Mouse (Mus musculus) embryonic facial prominence, embryonic 12.5 days (tissue): ENCODE data around the gene Cfap97d2. TPM values are rescaled to one million over a fixed set of nuclear protein-coding genes. Genes with fewer than 3 reads are reported as not detected.

Experiments used
- ATAC-seq: fragments of 200-750 bp; cut with Nextera tagmentation; 2 replicates; pipeline ENCODE4 v1.8.0; 2017; ENCODE audit not compliant: insufficient number of reproducible peaks, insufficient read depth, low FRiP score, low TSS enrichment
- H3K27ac ChIP-seq: fragments of 300-500 bp; sonication (generic); 2 replicates; pipeline ENCODE4 v1.5.1; 2016; ENCODE audit warnings: mild to moderate bottlenecking
- H3K27me3 ChIP-seq: fragments of 300-500 bp; sonication (generic); 2 replicates; pipeline ENCODE4 v1.6.1; 2016; ENCODE audit warnings: mild to moderate bottlenecking, moderate library complexity
- H3K36me3 ChIP-seq: fragments of 300-500 bp; sonication (generic); 2 replicates; pipeline ENCODE4 v1.6.1; 2016; ENCODE audit warnings: mild to moderate bottlenecking
- H3K4me1 ChIP-seq: fragments of 300-500 bp; sonication (generic); 2 replicates; pipeline ENCODE4 v1.6.1; 2016
- H3K4me2 ChIP-seq: fragments of 300-500 bp; sonication (generic); replicated peaks from 2 replicates; pipeline ENCODE4 v1.6.1; 2016; ENCODE audit warnings: mild to moderate bottlenecking, moderate library complexity
- H3K4me3 ChIP-seq: fragments of 300-500 bp; sonication (generic); 2 replicates; pipeline ENCODE4 v1.5.1; 2016; ENCODE audit warnings: mild to moderate bottlenecking
- H3K9ac ChIP-seq: fragments of 300-500 bp; sonication (generic); 2 replicates; pipeline ENCODE4 v1.6.1; 2016; ENCODE audit warnings: mild to moderate bottlenecking, moderate library complexity
- H3K9me3 ChIP-seq: fragments of 300-500 bp; sonication (generic); 2 replicates; pipeline ENCODE4 v1.6.1; 2016; ENCODE audit warnings: mild to moderate bottlenecking, moderate library complexity
- WGBS: fragments of 180-500 bp; shearing (Covaris S2); methylation state at CpG from one replicate; pipeline ENCODE4 v1.1.7; 2016; 5-methylcytosine and 5-hydroxymethylcytosine counted together
- polyA plus RNA-seq: library from polyadenylated mRNA; unstranded; fragments of >200 nt; fragmentation: Nextera tagmentation; extraction: Ambion mirVana; gene quantifications from 2 replicates; pipeline ENCODE4 v1.2.1, GENCODE M21; 2016

Gene Cfap97d2
- polyA plus RNA-seq, 1 experiment from 2014 or later: 0.35 TPM

GRCm38 (mm10) chr8:13687941-13688340, 17.7 kb upstream of the Cfap97d2 start:
- no peak overlapping the region for H3K27ac ChIP-seq
- no peaks in the 10 kb centered on the region for H3K27me3 ChIP-seq
- ATAC-seq: no peak
- no peak overlapping the region for H3K4me2 ChIP-seq
- H3K4me3 ChIP-seq: no peak overlapping the region
- H3K4me1 ChIP-seq: peaks cover 8% of the 10 kb centered on the region
- H3K9ac ChIP-seq: no peak overlapping the region
- H3K36me3 ChIP-seq: no peaks in the 10 kb centered on the region
- H3K9me3 ChIP-seq: no peaks in the 10 kb centered on the region
- WGBS: 84% methylated on average over 4 of the region's 4 CpGs

DNA sequence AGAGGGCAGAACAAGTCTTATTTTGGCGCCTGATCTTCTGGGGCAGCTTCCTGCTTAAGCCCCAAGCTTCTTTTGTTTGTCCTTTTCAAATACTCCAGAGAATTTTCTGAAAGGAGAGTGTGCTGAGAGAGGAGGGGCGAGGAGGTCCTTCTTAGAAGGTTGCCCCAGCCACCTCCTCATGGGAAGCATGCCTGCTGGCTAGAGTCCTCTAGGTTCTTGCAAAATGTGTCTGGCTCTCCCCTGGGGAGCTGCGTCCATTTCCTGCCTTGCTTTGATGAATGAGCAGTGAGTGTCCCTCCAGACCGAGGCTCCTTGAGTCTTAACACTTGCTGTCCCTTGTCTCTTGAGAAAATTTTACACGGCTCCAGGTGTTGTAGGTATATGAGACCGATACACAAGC, 17.2 kb upstream of the Cfap97d2 start:
- Histone ChIP-seq H3K4me1 (peaks cover 8% of the 10 kb centered on the region), H3K9ac (no peak overlapping the region), H3K27ac (no peak overlapping the region), H3K4me2 (no peak overlapping the region), H3K36me3 (no peaks in the 10 kb centered on the region), H3K9me3 (no peaks in the 10 kb centered on the region), H3K4me3 (no peak overlapping the region), H3K27me3 (no peaks in the 10 kb centered on the region)
- 55% methylated on average over 6 of the region's 6 CpGs for WGBS
- ATAC-seq: no peak

DNA sequence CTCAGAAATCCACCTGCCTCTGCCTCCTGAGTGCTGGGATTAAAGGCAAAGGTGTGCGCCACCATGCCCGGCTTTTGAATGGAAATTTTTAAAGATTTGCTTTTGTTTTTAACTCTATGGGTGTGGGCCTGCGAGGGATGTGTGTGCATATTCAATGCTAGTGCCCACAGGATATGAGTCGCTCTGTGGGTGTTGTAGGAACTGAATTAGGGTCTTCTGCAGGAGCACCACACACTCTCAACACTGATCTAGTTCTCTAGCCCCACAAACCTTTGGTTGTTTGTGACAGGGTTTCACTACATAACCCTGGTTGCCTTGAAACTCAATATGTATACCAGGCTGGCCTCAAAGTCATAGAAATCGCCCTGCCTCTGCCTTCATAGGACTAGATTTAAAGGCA, 16.4 kb upstream of the Cfap97d2 start:
- Histone ChIP-seq H3K36me3 (no peaks in the 10 kb centered on the region), H3K9me3 (no peaks in the 10 kb centered on the region), H3K4me1 (no peaks in the 10 kb centered on the region), H3K27ac (no peak overlapping the region), H3K4me3 (no peak overlapping the region), H3K4me2 (no peak overlapping the region), H3K9ac (no peak overlapping the region), H3K27me3 (no peaks in the 10 kb centered on the region)
- 84% methylated on average over 5 of the region's 5 CpGs for WGBS
- ATAC-seq: no peak

- H3K27me3 ChIP-seq: no peaks in the 10 kb centered on the region
- no peak overlapping the region for H3K27ac ChIP-seq
- H3K4me3 ChIP-seq: no peak overlapping the region
- ATAC-seq: 0 out of 2 replicates have a peak, but pooled peaks have one; percentile 29
- H3K36me3 ChIP-seq: no peaks in the 10 kb centered on the region
- H3K9me3 ChIP-seq: no peaks in the 10 kb centered on the region
- H3K4me1 ChIP-seq: no peaks in the 10 kb centered on the region
- H3K4me2 ChIP-seq: no peak overlapping the region
- H3K9ac ChIP-seq: no peak overlapping the region
- WGBS: 57% methylated on average over 10 of the region's 10 CpGs
These were observed 13.2 kb upstream of the Cfap97d2 start for GRCm38 (mm10) chr8:13692302-13693066.

- no peaks in the 10 kb centered on the region for H3K27me3 ChIP-seq
- no peaks in the 10 kb centered on the region for H3K4me1 ChIP-seq
- WGBS: 54% methylated on average over 12 of the region's 12 CpGs
- H3K9me3 ChIP-seq: no peaks in the 10 kb centered on the region
- no peak for ATAC-seq
- H3K9ac ChIP-seq: no peak overlapping the region
- no peak overlapping the region for H3K4me2 ChIP-seq
- H3K36me3 ChIP-seq: no peaks in the 10 kb centered on the region
- no peak overlapping the region for H3K4me3 ChIP-seq
- no peak overlapping the region for H3K27ac ChIP-seq
These were observed 11.0 kb upstream of the Cfap97d2 start for GRCm38 (mm10) chr8:13694735-13695134.

DNA sequence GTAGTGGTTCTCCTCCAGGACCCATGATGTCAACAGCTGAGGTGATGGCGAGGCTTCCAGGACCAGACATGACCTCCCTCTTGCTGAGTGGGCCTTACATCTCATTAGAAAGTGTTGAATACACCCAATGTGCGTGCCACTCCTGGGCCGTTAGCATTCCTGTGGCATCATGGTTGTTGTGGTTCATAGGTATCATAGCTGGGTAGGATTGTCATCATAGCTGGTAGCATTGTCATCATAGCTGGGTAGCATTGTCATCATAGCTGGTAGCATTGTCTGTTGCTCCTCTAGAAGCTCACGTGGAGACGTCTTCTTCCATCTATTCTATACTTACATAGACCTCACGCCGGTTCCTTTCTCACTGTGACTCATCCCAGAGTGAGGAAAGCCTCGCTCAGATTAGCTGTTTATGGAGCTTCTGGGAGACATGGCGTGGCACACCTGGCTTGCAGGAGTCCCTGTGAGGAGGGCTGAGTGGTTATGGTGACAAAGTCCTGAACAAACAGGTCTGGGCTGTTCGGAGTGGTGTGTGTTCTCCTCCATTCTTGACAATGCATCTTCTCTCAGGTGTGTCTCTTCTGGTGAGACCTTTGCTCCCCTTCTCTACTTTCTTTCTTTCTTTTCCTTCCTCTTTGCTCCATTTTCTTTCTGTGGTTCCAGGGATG, 10.4 kb upstream of the Cfap97d2 start:
- 91% methylated on average over 10 of the region's 10 CpGs for WGBS
- no peak overlapping the region for H3K27ac ChIP-seq
- no peaks in the 10 kb centered on the region for H3K27me3 ChIP-seq
- no peak for ATAC-seq
- H3K4me1 ChIP-seq: no peaks in the 10 kb centered on the region
- no peak overlapping the region for H3K4me2 ChIP-seq
- no peaks in the 10 kb centered on the region for H3K36me3 ChIP-seq
- H3K4me3 ChIP-seq: no peak overlapping the region
- no peaks in the 10 kb centered on the region for H3K9me3 ChIP-seq
- H3K9ac ChIP-seq: no peak overlapping the region

DNA sequence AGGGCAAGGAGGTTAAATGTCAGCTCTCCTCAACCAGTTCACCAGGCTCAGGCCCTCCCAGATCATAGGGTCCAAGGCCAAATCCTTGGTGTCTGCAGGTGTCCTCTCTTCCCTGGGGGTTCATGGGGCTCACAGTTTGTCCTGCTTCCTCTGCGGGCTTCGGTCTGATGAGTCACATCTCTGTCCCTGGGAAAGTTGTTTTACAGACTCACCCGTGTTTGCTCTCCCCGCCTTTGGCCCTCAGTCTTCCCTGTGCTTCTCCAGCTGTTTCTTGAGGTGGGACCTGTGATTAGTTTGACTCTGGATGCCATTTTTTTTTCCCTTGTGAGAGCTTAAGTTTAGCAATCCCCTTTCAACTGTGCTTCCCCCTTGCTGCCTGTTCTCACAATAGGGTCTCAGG, 9.5 kb upstream of the Cfap97d2 start:
- Histone ChIP-seq H3K9ac (no peak overlapping the region), H3K4me3 (no peak overlapping the region), H3K36me3 (no peaks in the 10 kb centered on the region), H3K27ac (no peak overlapping the region), H3K4me2 (no peak overlapping the region), H3K27me3 (no peaks in the 10 kb centered on the region), H3K4me1 (no peaks in the 10 kb centered on the region), H3K9me3 (no peaks in the 10 kb centered on the region)
- ATAC-seq: no peak
- WGBS: 82% methylated on average over 4 of the region's 4 CpGs

DNA sequence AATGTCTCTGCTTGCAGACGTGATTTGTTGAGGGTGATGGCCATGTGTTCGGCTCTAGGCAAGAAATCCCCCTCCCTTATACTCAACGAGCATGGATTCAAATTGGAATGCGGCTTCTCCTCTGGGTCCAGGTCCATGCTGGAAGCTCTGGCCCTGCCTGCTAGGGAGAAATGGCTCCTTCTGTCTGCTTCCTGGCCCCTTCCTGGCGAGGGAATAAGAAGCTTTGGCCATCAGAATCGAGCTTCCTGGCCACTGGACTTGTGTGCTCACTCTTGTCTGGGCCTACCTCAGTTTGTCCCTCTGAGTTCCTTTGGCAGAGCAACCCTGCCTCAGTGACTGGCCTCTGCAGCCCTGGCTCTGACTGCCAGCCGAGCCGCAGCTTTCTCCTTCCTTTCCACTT, 8.5 kb upstream of the Cfap97d2 start:
- Histone ChIP-seq H3K27ac (no peak overlapping the region), H3K4me3 (no peak overlapping the region), H3K36me3 (no peaks in the 10 kb centered on the region), H3K9ac (no peak overlapping the region), H3K4me2 (no peak overlapping the region), H3K27me3 (no peaks in the 10 kb centered on the region), H3K4me1 (no peaks in the 10 kb centered on the region), H3K9me3 (no peaks in the 10 kb centered on the region)
- no peak for ATAC-seq
- WGBS: 63% methylated on average over 8 of the region's 8 CpGs

DNA sequence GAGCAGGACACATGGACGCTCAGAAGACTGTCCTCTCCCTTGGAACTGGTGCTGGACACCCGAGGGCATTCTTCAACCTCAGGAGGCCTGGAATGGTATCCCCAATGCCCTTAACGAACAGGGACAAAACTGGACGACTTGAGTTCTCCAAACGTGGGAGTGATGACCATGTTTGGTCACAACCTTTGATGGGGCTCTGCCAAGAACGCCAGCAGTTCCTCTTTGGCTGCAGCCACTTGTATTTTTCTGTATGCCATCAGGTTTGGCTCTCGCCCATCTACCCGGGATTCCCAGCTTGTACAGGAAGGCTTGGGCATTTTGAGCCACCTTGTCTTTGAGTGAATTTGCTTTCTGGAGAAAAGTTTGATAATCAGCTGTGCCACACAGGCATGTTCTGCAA, 8.0 kb upstream of the Cfap97d2 start:
- Histone ChIP-seq H3K4me1 (peaks cover 1% of the 10 kb centered on the region; the same call in 1 of the 2 replicates), H3K9ac (no peak overlapping the region), H3K27ac (no peak overlapping the region), H3K4me2 (no peak overlapping the region), H3K36me3 (no peaks in the 10 kb centered on the region), H3K4me3 (no peak overlapping the region), H3K9me3 (no peaks in the 10 kb centered on the region), H3K27me3 (no peaks in the 10 kb centered on the region)
- no peak for ATAC-seq
- WGBS: 78% methylated on average over 8 of the region's 8 CpGs

DNA sequence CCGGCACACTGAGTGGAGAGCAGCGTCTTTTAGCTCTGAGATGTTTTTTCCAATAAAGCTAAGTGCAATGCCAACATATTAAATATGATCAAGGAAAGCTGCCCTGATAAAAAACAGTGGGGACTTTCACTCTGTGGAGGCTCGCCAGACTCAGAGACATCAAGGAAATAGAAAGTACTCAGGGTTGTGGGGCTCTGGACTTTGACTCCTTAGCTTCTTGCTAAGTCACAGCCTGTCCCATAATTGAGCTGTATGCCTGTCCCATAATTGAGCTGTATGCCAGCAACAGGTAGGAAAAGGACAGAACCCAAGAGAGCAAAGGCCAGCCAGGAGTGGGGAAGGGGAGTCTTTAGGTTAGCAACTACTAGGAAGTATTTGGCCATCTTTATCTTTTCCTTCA, 7.4 kb upstream of the Cfap97d2 start:
- Histone ChIP-seq H3K36me3 (no peaks in the 10 kb centered on the region), H3K27me3 (no peaks in the 10 kb centered on the region), H3K4me2 (no peak overlapping the region), H3K9ac (no peak overlapping the region), H3K4me3 (no peak overlapping the region), H3K27ac (no peak overlapping the region), H3K9me3 (no peaks in the 10 kb centered on the region), H3K4me1 (peaks cover 4% of the 10 kb centered on the region; the same call in 1 of the 2 replicates)
- 82% methylated on average over 3 of the region's 3 CpGs for WGBS
- no peak for ATAC-seq

- no peak overlapping the region for H3K27ac ChIP-seq
- whole genome bisulfite sequencing: 75% methylated on average over 5 of the region's 5 CpGs
These were observed 6.3 kb upstream of the Cfap97d2 start for GRCm38 (mm10) chr8:13699323-13699949.

DNA sequence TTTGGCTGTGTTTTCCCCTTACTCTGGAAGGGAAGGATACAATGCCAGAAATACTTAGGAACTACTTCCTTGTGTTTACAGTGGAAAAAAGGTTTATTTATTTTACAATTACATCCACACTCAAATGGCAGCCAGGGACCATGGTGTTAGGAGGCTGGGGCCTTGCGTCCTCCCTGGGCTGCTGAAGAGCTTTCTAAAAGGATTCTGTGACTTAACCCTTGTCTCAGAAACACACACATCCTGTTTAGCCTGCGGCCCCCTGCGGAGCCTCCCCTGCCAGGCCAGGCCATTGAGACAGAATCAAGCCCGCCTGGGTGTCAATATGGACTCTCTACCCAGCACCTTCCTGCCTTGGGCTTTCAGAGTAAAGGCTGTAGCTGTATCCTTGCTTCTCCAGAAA, 2.9 kb upstream of the Cfap97d2 start:
- Histone ChIP-seq H3K36me3 (no peaks in the 10 kb centered on the region), H3K4me1 (peaks cover 7% of the 10 kb centered on the region), H3K4me3 (no peak overlapping the region), H3K9me3 (no peaks in the 10 kb centered on the region), H3K4me2 (no peak overlapping the region), H3K27ac (no peak overlapping the region), H3K9ac (no peak overlapping the region), H3K27me3 (no peaks in the 10 kb centered on the region)
- no peak for ATAC-seq
- WGBS: 40% methylated on average over 4 of the region's 4 CpGs

More at GRCm38 (mm10) chr8:13699323-13699949, 6.3 kb upstream of the Cfap97d2 start:
- Histone ChIP-seq H3K4me2 (no peak overlapping the region), H3K36me3 (no peaks in the 10 kb centered on the region), H3K9me3 (no peaks in the 10 kb centered on the region), H3K4me1 (peaks cover 4% of the 10 kb centered on the region; the same call in 1 of the 2 replicates), H3K27me3 (no peaks in the 10 kb centered on the region), H3K9ac (no peak overlapping the region), H3K4me3 (no peak overlapping the region)
- ATAC-seq: no peak
